Mouse (Mus musculus) embryonic facial prominence, embryonic 11.5 days (tissue): ENCODE data around the gene Zfp385c. TPM values are rescaled to one million over a fixed set of nuclear protein-coding genes. Genes with fewer than 3 reads are reported as not detected.

Experiments
- ATAC-seq: fragments of 200-750 bp; cut with Nextera tagmentation; replicated peaks from 2 replicates; pipeline ENCODE4 v1.8.0; 2017; ENCODE audit warnings: low read depth; ENCODE audit not compliant: insufficient number of reproducible peaks, low FRiP score, low TSS enrichment
- DNase-seq: peaks from one replicate; pipeline ENCODE4 v3.0.0-alpha.2; 2015; ENCODE audit warnings: low spot score
- H3K27ac ChIP-seq: fragments of 300-500 bp; sonication (generic); replicated peaks from 2 replicates; pipeline ENCODE4 v1.5.1; 2014; ENCODE audit warnings: mild to moderate bottlenecking, low read depth, low read length, control low read depth
- H3K27me3 ChIP-seq: fragments of 300-500 bp; sonication (generic); 2 replicates; pipeline ENCODE4 v1.6.1; 2014; ENCODE audit warnings: mild to moderate bottlenecking, low read length, moderate library complexity, mixed read lengths; ENCODE audit not compliant: control insufficient read depth, insufficient read depth
- H3K36me3 ChIP-seq: fragments of 300-500 bp; sonication (generic); replicated peaks from 2 replicates; pipeline ENCODE4 v1.6.1; 2014; ENCODE audit warnings: low read depth, mild to moderate bottlenecking, low read length, moderate library complexity, mixed read lengths; ENCODE audit not compliant: control insufficient read depth, insufficient read depth
- H3K4me1 ChIP-seq: fragments of 300-500 bp; sonication (generic); 2 replicates; pipeline ENCODE4 v1.6.1; 2014; ENCODE audit warnings: low read length, mixed read lengths; ENCODE audit not compliant: control insufficient read depth, insufficient read depth
- H3K4me2 ChIP-seq: fragments of 300-500 bp; sonication (generic); 2 replicates; pipeline ENCODE4 v1.6.1; 2014; ENCODE audit warnings: low read depth, mild to moderate bottlenecking, control low read depth, low read length, moderate library complexity
- H3K4me3 ChIP-seq: fragments of 300-500 bp; sonication (generic); 2 replicates; pipeline ENCODE4 v1.5.1; 2014; ENCODE audit warnings: low read depth, low read length, control low read depth
- H3K9ac ChIP-seq: fragments of 300-500 bp; sonication (generic); replicated peaks from 2 replicates; pipeline ENCODE4 v1.6.1; 2014; ENCODE audit warnings: mild to moderate bottlenecking, control low read depth, low read length
- H3K9me3 ChIP-seq: fragments of 300-500 bp; sonication (generic); replicated peaks from 2 replicates; pipeline ENCODE4 v1.6.1; 2016; ENCODE audit warnings: mild to moderate bottlenecking, low read length, inconsistent platforms, mixed read lengths; ENCODE audit not compliant: control insufficient read depth
- WGBS: fragments of 180-500 bp; shearing (Covaris S2); extraction: QIAGEN DNeasy Blood & Tissue Kit; methylation state at CpG from one replicate; pipeline ENCODE4 v1.1.7; 2014; 5-methylcytosine and 5-hydroxymethylcytosine counted together
- polyA plus RNA-seq: library from polyadenylated mRNA; unstranded; fragments of >200 nt; fragmentation: Nextera tagmentation; extraction: Ambion mirVana; gene quantifications from 2 replicates; pipeline ENCODE4 v1.2.1, GENCODE M21; 2014

Gene Zfp385c
- polyA plus RNA-seq, 1 experiment from 2014 or later = 1.2 TPM

- H3K27me3 ChIP-seq = peaks cover 13% of the 10 kb centered on the region
- no peaks in the 10 kb centered on the region for H3K9me3 ChIP-seq
- peak overlapping the region; percentile 29 for H3K4me3 ChIP-seq
- DNase-seq (peak; percentile 81), ATAC-seq (no peak)
- peak overlapping the region; percentile 78 for H3K4me2 ChIP-seq
- 7% methylated on average over 52 of the region's 52 CpGs for WGBS
- no peaks in the 10 kb centered on the region; the same call in none of the 2 replicates for H3K4me1 ChIP-seq
- H3K27ac ChIP-seq = no peak overlapping the region
- H3K36me3 ChIP-seq = no peaks in the 10 kb centered on the region
- peak overlapping the region; percentile 48 for H3K9ac ChIP-seq
These were observed 51.9 kb downstream of the Zfp385c start for GRCm38 (mm10) chr11:100640159-100640906.

DNA sequence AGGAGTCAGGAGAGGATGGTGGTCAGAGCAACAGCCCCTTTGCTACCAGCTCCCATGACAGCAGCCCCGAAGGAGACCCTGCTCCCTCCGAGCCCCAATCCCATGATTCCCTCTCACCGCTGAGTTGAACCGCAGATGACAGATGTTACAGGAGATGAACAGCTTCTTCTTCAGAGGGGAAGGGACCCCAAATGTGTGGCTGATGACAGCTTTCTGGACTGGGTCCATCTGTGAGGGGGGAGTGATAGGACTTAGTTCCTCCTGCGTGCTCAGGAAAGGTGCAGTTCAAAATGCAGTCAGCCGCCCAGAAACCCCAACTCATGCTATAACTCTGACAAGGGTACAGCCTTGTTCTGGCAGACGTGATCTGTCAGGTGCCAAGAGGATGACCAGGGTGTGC, 57.7 kb downstream of the Zfp385c start:
- Histone ChIP-seq H3K4me1 (no peaks in the 10 kb centered on the region), H3K9ac (no peak overlapping the region), H3K9me3 (no peaks in the 10 kb centered on the region), H3K36me3 (no peaks in the 10 kb centered on the region), H3K27me3 (peaks cover under 1% of the 10 kb centered on the region; the same call in 1 of the 2 replicates), H3K27ac (no peak overlapping the region), H3K4me2 (no peak overlapping the region), H3K4me3 (no peak overlapping the region)
- WGBS = 76% methylated on average over 7 of the region's 7 CpGs
- DNase-seq (no peak), ATAC-seq (no peak)

GRCm38 (mm10) chr11:100628862-100629352, 63.3 kb downstream of the Zfp385c start:
- H3K4me1 ChIP-seq = no peaks in the 10 kb centered on the region; the same call in 1 of the 2 replicates
- 61% methylated on average over 13 of the region's 13 CpGs for WGBS
- H3K9ac ChIP-seq = no peak overlapping the region
- no peak for DNase-seq
- ATAC-seq = no peak
- H3K4me3 ChIP-seq = no peak overlapping the region
- H3K9me3 ChIP-seq = no peaks in the 10 kb centered on the region
- no peaks in the 10 kb centered on the region for H3K27me3 ChIP-seq
- no peak overlapping the region for H3K4me2 ChIP-seq
- H3K27ac ChIP-seq = no peak overlapping the region
- H3K36me3 ChIP-seq = peaks cover 7% of the 10 kb centered on the region

- H3K27ac ChIP-seq = no peak overlapping the region
- H3K27me3 ChIP-seq = no peaks in the 10 kb centered on the region
- DNase-seq (no peak), ATAC-seq (no peak)
- 95% methylated on average over 5 of the region's 5 CpGs for WGBS
- H3K36me3 ChIP-seq = peaks cover 7% of the 10 kb centered on the region
- H3K4me1 ChIP-seq = no peaks in the 10 kb centered on the region; the same call in 1 of the 2 replicates
- H3K9ac ChIP-seq = no peak overlapping the region
- H3K9me3 ChIP-seq = no peaks in the 10 kb centered on the region
- H3K4me2 ChIP-seq = no peak overlapping the region
- no peak overlapping the region for H3K4me3 ChIP-seq
These were observed 64.2 kb downstream of the Zfp385c start for GRCm38 (mm10) chr11:100628056-100628455.

DNA sequence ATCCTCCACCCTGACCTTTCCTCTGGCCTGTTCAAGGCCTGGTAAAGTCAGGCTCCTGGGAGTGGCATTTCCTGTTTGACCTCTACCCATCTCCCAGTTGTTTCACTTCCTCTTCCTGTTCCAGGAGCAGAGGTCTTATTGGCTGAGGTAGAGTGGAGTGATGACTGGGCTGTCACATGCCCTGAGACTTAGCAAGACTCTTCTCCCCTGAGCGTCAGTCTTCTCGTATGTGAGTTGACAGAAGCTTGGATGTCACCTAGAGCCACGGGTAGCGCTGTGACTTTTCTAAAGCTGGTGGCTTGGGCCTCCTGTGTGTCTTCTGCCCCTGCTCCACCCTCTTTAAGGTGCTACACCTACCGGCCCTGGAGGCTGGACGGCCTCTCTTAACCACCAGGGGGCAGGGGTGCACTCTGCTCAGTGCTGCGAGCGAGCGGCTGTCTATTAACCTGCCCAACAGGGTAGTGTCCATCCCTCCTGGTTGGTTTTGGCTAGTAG, 65.5 kb downstream of the Zfp385c start:
- no peak; the same call in 1 of the 2 replicates for ATAC-seq
- Histone ChIP-seq H3K27me3 (no peaks in the 10 kb centered on the region), H3K9ac (no peak overlapping the region), H3K4me2 (no peak overlapping the region), H3K4me3 (no peak overlapping the region), H3K9me3 (no peaks in the 10 kb centered on the region), H3K4me1 (no peaks in the 10 kb centered on the region; the same call in 1 of the 2 replicates), H3K27ac (no peak overlapping the region), H3K36me3 (peaks cover 7% of the 10 kb centered on the region)
- 27% methylated on average over 9 of the region's 9 CpGs for WGBS
- DNase-seq = peak; percentile 68

- Histone ChIP-seq H3K9me3 (no peaks in the 10 kb centered on the region), H3K4me3 (no peak overlapping the region), H3K4me2 (no peak overlapping the region), H3K27ac (no peak overlapping the region), H3K4me1 (no peaks in the 10 kb centered on the region; the same call in 1 of the 2 replicates), H3K36me3 (peaks cover 7% of the 10 kb centered on the region), H3K9ac (no peak overlapping the region), H3K27me3 (no peaks in the 10 kb centered on the region)
- 94% methylated on average over 23 of the region's 23 CpGs for WGBS
- no peak for ATAC-seq
- no peak for DNase-seq
These were observed 66.2 kb downstream of the Zfp385c start for GRCm38 (mm10) chr11:100625754-100626700.

DNA sequence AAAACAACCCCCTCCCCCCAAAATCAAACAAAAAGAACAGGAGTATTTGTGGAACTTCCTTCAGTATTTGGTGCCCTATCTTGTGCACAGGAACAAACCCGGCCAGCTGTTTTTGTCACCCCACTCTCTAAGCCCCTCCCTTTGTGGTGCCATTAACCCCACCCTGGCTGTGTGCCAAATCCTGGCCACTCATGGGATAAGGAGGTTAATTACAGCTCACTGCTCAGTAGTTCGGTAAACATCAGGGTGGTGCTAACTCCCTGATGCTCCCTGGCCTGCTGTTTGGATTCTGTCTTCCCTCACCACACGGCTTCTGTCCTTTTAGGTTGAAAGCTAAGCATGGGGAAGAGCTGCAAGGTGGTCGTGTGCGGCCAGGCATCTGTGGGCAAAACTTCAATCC, 68.4 kb downstream of the Zfp385c start:
- peak; percentile 18 for DNase-seq
- ATAC-seq = no peak
- peaks cover 2% of the 10 kb centered on the region; the same call in 1 of the 2 replicates for H3K4me1 ChIP-seq
- 64% methylated on average over 5 of the region's 5 CpGs for WGBS
- H3K4me2 ChIP-seq = peak overlapping the region; percentile 61
- H3K36me3 ChIP-seq = peaks cover 7% of the 10 kb centered on the region
- H3K9ac ChIP-seq = no peak overlapping the region
- no peaks in the 10 kb centered on the region for H3K27me3 ChIP-seq
- H3K9me3 ChIP-seq = no peaks in the 10 kb centered on the region
- H3K4me3 ChIP-seq = no peak overlapping the region
- no peak overlapping the region for H3K27ac ChIP-seq
